Mouse (Mus musculus): ENCODE measurements around the gene Erc1.

GRCm38 (mm10) chr6:119731155-119731554 is 116.8 kb downstream of the Erc1 start:
- TF ChIP-seq EP300 (optimal IDR thresholded peaks at IDR 0.05) (no peak), CTCF (IDR thresholded peaks at IDR 0.05; ENCODE audit: low read depth) (no peak)

All from stomach, postnatal 0 days (tissue).